Mouse (Mus musculus): ENCODE measurements around the gene Cfap58. TPM values are rescaled to one million over a fixed set of nuclear protein-coding genes. Genes with fewer than 3 reads are reported as not detected.

Cfap58 gene
- polyA plus RNA-seq, 1 experiment from 2014 or later, result 0.88 TPM

GRCm38 (mm10) chr19:48049361-48049760 lies 111.9 kb downstream of the Cfap58 start:
- ATAC-seq, result no peak
- Histone ChIP-seq H3K9ac (ENCODE audit: low read depth, low read length) (no peak overlapping the region), H3K27me3 (replicated peaks; ENCODE audit: control insufficient read depth, insufficient read depth, low read length) (no peaks in the 10 kb centered on the region), H3K4me1 (ENCODE audit: control insufficient read depth, insufficient read depth, low read depth, low read length) (peaks cover 5% of the 10 kb centered on the region), H3K27ac (ENCODE audit: low read depth, low read length) (no peak overlapping the region), H3K36me3 (ENCODE audit: control insufficient read depth, insufficient read depth, low read length) (no peaks in the 10 kb centered on the region), H3K4me3 (ENCODE audit: low read length) (no peak overlapping the region), H3K9me3 (ENCODE audit: control insufficient read depth, low read length) (no peaks in the 10 kb centered on the region), H3K4me2 (ENCODE audit: low read length) (no peak overlapping the region)
- WGBS, result 51% methylated on average over 3 of the region's 3 CpGs

GRCm38 (mm10) chr19:48063289-48063688 lies 125.8 kb downstream of the Cfap58 start:
- H3K9ac ChIP-seq (ENCODE audit: low read depth, low read length), result no peak overlapping the region
- H3K4me3 ChIP-seq (ENCODE audit: low read length), result no peak overlapping the region
- no peaks in the 10 kb centered on the region for H3K36me3 ChIP-seq (ENCODE audit: control insufficient read depth, insufficient read depth, low read length)
- H3K4me2 ChIP-seq (ENCODE audit: low read length), result no peak overlapping the region
- H3K27me3 ChIP-seq (replicated peaks; ENCODE audit: control insufficient read depth, insufficient read depth, low read length), result no peaks in the 10 kb centered on the region
- no peak for ATAC-seq
- no peak overlapping the region for H3K27ac ChIP-seq (ENCODE audit: low read depth, low read length)
- 57% methylated on average over 2 of the region's 2 CpGs for WGBS
- H3K9me3 ChIP-seq (ENCODE audit: control insufficient read depth, low read length), result no peaks in the 10 kb centered on the region
- H3K4me1 ChIP-seq (ENCODE audit: control insufficient read depth, insufficient read depth, low read depth, low read length), result peaks cover 5% of the 10 kb centered on the region; the same call in 1 of the 2 replicates

GRCm38 (mm10) chr19:48079718-48080117 lies 142.2 kb downstream of the Cfap58 start:
- 62% methylated on average over 3 of the region's 3 CpGs for WGBS
- H3K27me3 ChIP-seq (replicated peaks; ENCODE audit: control insufficient read depth, insufficient read depth, low read length), result no peaks in the 10 kb centered on the region
- no peaks in the 10 kb centered on the region for H3K9me3 ChIP-seq (ENCODE audit: control insufficient read depth, low read length)
- no peak overlapping the region for H3K27ac ChIP-seq (ENCODE audit: low read depth, low read length)
- no peak overlapping the region for H3K4me3 ChIP-seq (ENCODE audit: low read length)
- H3K4me1 ChIP-seq (ENCODE audit: control insufficient read depth, insufficient read depth, low read depth, low read length), result no peaks in the 10 kb centered on the region; the same call in 1 of the 2 replicates
- peak; percentile 65 for ATAC-seq
- H3K4me2 ChIP-seq (ENCODE audit: low read length), result no peak overlapping the region
- no peaks in the 10 kb centered on the region for H3K36me3 ChIP-seq (ENCODE audit: control insufficient read depth, insufficient read depth, low read length)
- H3K9ac ChIP-seq (ENCODE audit: low read depth, low read length), result no peak overlapping the region

- no peak overlapping the region for H3K9ac ChIP-seq (ENCODE audit: low read depth, low read length)
- no peaks in the 10 kb centered on the region; the same call in 1 of the 2 replicates for H3K4me1 ChIP-seq (ENCODE audit: control insufficient read depth, insufficient read depth, low read depth, low read length)
- no peaks in the 10 kb centered on the region for H3K36me3 ChIP-seq (ENCODE audit: control insufficient read depth, insufficient read depth, low read length)
- ATAC-seq, result no peak
- H3K9me3 ChIP-seq (ENCODE audit: control insufficient read depth, low read length), result no peaks in the 10 kb centered on the region
- H3K27ac ChIP-seq (ENCODE audit: low read depth, low read length), result no peak overlapping the region
- H3K27me3 ChIP-seq (replicated peaks; ENCODE audit: control insufficient read depth, insufficient read depth, low read length), result no peaks in the 10 kb centered on the region
- 61% methylated on average over 4 of the region's 4 CpGs for WGBS
- no peak overlapping the region for H3K4me2 ChIP-seq (ENCODE audit: low read length)
- no peak overlapping the region for H3K4me3 ChIP-seq (ENCODE audit: low read length)
Observed at GRCm38 (mm10) chr19:48081456-48081855, 144.0 kb downstream of the Cfap58 start.

Small RNA genes lying within 50 kb of the gene (microRNA-seq; reads per million reads assigned to microRNA genes)
- gene Gm22240, result not detected

Other genes starting within 250 kb of the Cfap58 start
- 0.39 and 0.44 TPM in 2 replicates for gene Col17a1, start 245.6 kb upstream of the Cfap58 start, polyA plus RNA-seq (2015; fragmentation: Nextera tagmentation; extraction: Ambion mirVana)
- 157 and 163 TPM in 2 replicates for gene Sfr1, start 206.0 kb upstream of the Cfap58 start, polyA plus RNA-seq (2015; fragmentation: Nextera tagmentation; extraction: Ambion mirVana)
- 136 and 148 TPM in 2 replicates for gene Gsto1, start 82.7 kb upstream of the Cfap58 start, polyA plus RNA-seq (2015; fragmentation: Nextera tagmentation; extraction: Ambion mirVana)
- 1.2 and 1.4 TPM in 2 replicates for gene Gsto2, start 72.1 kb upstream of the Cfap58 start, polyA plus RNA-seq (2015; fragmentation: Nextera tagmentation; extraction: Ambion mirVana)
- gene Cfap43, start 18.4 kb upstream of the Cfap58 start, polyA plus RNA-seq (2015; fragmentation: Nextera tagmentation; extraction: Ambion mirVana), result 2.9 and 3.0 TPM in 2 replicates
- gene Itprip, start 18.4 kb upstream of the Cfap58 start, polyA plus RNA-seq (2015; fragmentation: Nextera tagmentation; extraction: Ambion mirVana), result 4.4 and 4.9 TPM in 2 replicates

Measured in hindbrain, embryonic 16.5 days (tissue).